Mouse (Mus musculus) bone marrow macrophage, adult 2 months (primary cell): ENCODE results near the gene Kat6b. TPM values are rescaled to one million over a fixed set of nuclear protein-coding genes. Genes with fewer than 3 reads are reported as not detected.

Experiments
- H3K27ac ChIP-seq: 2 replicates; pipeline ENCODE4 v1.5.1; 2012; ENCODE audit warnings: low read depth, low read length; ENCODE audit not compliant: insufficient read depth
- H3K4me1 ChIP-seq: 2 replicates; pipeline ENCODE4 v1.6.1; 2012; ENCODE audit warnings: low read length; ENCODE audit not compliant: control insufficient read depth, insufficient read depth
- H3K4me3 ChIP-seq: 2 replicates; pipeline ENCODE4 v1.5.1; 2012; ENCODE audit warnings: mild to moderate bottlenecking, low read length, moderate library complexity; ENCODE audit not compliant: insufficient read depth
- CTCF ChIP-seq: IDR thresholded peaks from 2 replicates; pipeline ENCODE4 v1.5.1; 2012; ENCODE audit warnings: low read depth, mild to moderate bottlenecking, low read length, moderate library complexity
- POLR2A ChIP-seq: IDR thresholded peaks from 2 replicates; pipeline ENCODE4 v1.6.1; 2012; ENCODE audit warnings: mild to moderate bottlenecking, low read depth, low read length, borderline replicate concordance
- polyA plus RNA-seq: library from polyadenylated mRNA; stranded (reverse); fragments of >200 nt; gene quantifications from 2 replicates; pipeline ENCODE4 v1.2.4, GENCODE M21; 2012; ENCODE audit not compliant: missing spikeins, insufficient read depth, insufficient read length

The Kat6b gene
- polyA plus RNA-seq, 1 experiment: 9.0 TPM

DNA sequence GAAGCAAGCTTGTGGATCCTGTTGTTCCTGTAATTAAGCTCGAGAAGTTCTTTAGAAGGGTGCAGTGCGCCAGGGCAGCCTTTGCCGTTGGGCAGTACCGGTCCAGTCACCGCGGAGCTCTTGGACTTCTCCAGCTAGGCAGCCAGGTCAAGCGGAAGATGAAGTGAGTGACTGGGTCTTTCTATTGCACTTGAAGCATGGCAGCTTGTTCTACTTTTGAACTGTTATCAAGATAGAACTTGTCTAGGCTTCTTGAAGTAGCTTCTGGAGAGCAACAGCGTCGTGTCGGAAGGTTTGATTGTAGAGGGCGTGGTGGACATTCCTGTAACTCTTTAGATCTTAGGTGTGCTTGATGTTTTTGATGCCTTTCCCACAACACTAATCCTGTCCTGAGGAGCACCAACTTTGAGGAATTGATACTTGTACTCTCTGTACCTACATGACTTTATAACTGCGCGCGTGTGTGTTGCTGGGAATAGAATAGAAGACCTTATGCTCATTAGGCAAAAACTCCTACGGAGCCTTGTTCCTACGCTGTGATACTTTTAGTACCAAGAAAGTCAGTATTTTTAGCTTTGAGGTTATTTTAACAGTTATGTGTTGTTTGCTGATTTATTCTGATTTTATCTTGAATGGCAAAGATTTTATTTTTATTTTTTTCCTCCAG is 41.2 kb downstream of the Kat6b start:
- no peak overlapping the region for H3K27ac ChIP-seq
- H3K4me1 ChIP-seq: peaks cover 18% of the 10 kb centered on the region
- H3K4me3 ChIP-seq: no peak overlapping the region
- TF ChIP-seq CTCF (no peak), POLR2A (no peak)

DNA sequence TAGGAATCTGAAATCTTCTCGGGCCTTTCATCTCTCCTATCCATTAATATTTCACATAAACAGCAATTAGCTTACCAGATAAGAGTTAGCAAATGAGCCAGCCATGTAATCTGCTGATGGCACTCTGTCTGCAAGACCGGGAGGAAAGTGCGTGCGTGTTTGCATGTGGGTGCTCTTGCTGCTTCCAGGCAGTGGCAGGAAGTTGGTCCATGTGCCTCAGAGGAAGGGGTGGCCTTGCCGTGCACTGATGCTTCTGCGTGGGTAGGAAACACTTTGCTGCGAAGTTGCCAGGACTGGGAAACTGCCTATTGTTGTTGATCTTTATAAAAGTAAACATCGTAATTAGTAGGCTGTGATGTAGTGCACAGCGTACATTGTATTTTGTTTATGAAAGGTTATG is 42.0 kb downstream of the Kat6b start:
- peaks cover 18% of the 10 kb centered on the region for H3K4me1 ChIP-seq
- no peak overlapping the region for H3K27ac ChIP-seq
- TF ChIP-seq CTCF (no peak), POLR2A (no peak)
- no peak overlapping the region for H3K4me3 ChIP-seq

DNA sequence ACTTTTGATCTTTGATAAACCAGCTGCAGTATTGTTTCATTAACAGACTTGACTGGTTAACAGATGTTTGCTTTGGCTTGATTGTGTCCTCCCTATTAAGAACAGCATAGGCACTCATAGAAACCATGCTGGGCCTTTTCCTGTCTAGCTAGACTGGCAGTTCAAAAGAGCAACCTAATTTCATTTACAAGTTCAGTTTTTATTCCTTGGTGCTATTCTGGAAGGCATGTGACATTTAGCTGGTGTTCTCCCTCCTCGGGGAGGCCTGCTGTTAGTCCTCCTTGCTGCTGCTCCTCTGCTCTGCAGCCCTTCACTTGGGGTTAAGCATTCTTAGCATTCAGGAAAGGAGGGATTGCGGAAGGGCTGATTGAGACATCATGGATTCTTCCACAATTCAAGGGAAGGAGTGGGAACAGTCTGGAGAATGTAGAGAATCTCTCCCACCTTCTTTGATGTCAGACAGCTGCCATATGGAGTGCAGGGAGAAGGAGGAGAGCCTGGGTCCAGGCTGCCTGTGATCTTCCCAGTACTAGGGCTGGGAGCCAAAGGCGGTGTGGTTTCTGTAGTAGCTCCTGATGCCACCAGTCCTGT is 42.7 kb downstream of the Kat6b start:
- no peak overlapping the region for H3K4me3 ChIP-seq
- no peak overlapping the region for H3K27ac ChIP-seq
- peaks cover 18% of the 10 kb centered on the region for H3K4me1 ChIP-seq
- TF ChIP-seq CTCF (no peak), POLR2A (no peak)

DNA sequence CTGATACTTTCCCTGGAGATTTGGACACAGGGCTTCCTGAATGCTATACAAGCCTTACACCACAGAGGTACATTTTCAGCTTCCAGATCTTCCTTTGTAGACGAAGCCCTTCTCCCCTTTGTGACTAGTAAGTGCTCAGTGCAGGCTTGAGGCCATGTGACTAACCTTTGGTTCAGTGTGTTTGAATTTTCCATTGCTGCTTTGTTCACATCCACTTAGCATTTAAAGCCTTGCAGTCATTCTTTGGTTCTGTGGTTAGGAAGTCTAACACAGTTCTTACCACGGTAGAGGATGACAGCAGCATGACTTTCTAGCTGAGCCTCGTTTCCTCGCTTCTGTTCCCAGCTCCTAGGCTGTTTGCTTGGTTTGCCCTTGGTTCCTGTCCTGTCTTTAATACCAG is 44.4 kb downstream of the Kat6b start:
- TF ChIP-seq POLR2A (no peak), CTCF (no peak)
- Histone ChIP-seq H3K27ac (no peak overlapping the region), H3K4me1 (peaks cover 18% of the 10 kb centered on the region), H3K4me3 (no peak overlapping the region)

GRCm38 (mm10) chr14:21533566-21533965 is 52.3 kb downstream of the Kat6b start:
- Histone ChIP-seq H3K4me1 (peaks cover 6% of the 10 kb centered on the region), H3K4me3 (no peak overlapping the region), H3K27ac (no peak overlapping the region)
- no peak for TF ChIP-seq POLR2A
- TF ChIP-seq CTCF: no peak

DNA sequence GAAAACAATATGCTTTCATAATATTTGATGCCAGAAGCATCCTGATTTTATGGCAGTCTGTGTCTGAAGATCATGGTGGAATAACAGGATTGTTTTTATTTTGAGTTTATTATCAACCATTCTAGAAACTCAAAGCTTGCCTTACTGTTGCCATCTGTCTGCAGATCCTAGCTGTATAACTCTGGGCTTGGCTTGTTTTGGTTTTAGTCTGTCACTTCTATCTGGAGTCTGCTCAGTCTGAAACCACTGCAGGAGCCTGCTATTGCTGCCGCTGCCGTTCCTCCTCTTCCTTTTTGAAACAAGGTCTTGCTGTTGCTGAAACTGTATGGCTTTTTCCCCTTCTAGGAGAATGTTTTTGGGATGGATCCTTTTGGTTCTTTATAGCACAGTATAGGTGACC is 52.8 kb downstream of the Kat6b start:
- Histone ChIP-seq H3K27ac (no peak overlapping the region), H3K4me3 (no peak overlapping the region), H3K4me1 (peaks cover 6% of the 10 kb centered on the region)
- no peak for TF ChIP-seq POLR2A
- no peak for TF ChIP-seq CTCF

- H3K27ac ChIP-seq: no peak overlapping the region
- TF ChIP-seq POLR2A (no peak), CTCF (no peak)
- peaks cover 6% of the 10 kb centered on the region for H3K4me1 ChIP-seq
- H3K4me3 ChIP-seq: no peak overlapping the region
Observed at GRCm38 (mm10) chr14:21534542-21535272, 53.5 kb downstream of the Kat6b start.

DNA sequence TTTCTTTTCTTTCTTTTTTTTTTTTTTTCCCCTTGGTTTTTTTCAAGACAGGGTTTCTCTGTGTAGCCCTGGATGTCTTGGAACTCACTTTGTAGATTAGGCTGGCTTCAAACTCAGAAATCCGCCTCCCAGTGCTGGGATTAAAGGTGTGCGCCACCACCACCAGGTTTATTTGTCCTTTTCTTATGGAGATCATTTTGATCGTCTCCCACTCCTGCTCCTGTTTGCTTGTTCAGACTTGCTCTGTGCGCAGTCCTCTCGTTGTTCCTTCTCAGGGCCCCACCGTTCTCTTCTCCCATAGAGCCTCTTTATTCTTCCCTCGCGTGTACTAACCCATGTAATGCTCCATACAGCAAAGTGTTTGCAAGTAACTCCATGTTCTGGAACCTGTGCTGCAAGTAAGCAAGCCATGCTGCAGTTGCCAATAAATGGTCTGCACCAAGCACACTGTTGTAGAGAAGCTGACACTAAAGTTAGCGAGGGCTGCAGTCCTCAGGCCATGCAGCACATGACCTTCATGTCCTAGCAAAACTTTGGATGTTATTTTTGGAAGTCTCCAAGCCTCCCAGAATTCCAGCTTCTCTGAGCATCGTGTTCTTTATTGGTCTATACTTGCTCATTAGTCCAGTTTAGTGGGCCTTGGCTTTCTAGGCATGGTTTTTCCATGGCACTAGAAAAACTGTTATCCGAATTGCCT is 55.4 kb downstream of the Kat6b start:
- TF ChIP-seq CTCF (no peak), POLR2A (no peak)
- Histone ChIP-seq H3K4me3 (no peak overlapping the region), H3K4me1 (peaks cover 6% of the 10 kb centered on the region), H3K27ac (no peak overlapping the region)

DNA sequence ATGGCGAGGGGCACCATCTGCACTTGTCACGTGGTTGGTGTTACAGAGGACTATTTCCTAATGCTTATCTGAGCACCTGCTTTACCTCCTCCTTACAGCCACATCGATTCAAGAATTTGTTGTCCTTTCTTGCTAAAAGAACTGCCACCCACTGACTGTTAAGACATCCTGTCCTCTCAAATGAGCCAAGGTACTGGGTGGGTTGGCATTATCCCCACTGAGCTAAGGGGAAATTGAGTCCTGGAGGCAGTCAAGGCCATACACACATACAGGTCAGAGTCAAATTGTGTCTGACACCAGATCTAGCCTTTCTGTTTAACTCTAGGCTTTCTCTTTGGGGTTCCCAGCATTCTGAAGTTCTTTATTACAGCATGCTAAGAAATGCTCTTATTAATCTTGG is 56.6 kb downstream of the Kat6b start:
- TF ChIP-seq CTCF (no peak), POLR2A (no peak)
- no peak overlapping the region for H3K4me3 ChIP-seq
- H3K4me1 ChIP-seq: peaks cover 6% of the 10 kb centered on the region
- no peak overlapping the region for H3K27ac ChIP-seq
